Mouse (Mus musculus) CH12.LX (cell line): ENCODE data around the gene Gpr157. TPM values are rescaled to one million over a fixed set of nuclear protein-coding genes. Genes with fewer than 3 reads are reported as not detected.

Source experiments
- DNase-seq: peaks from one replicate; pipeline ENCODE4 v3.0.0-alpha.2; 2013; ENCODE audit errors: extremely low read depth
- H3K27ac ChIP-seq: 2 replicates; pipeline ENCODE4 v1.5.1; 2012; ENCODE audit warnings: low read depth, mild to moderate bottlenecking, control low read depth, moderate library complexity; ENCODE audit not compliant: insufficient read depth
- H3K27me3 ChIP-seq: replicated peaks from 2 replicates; pipeline ENCODE3; 2012; ENCODE audit warnings: inconsistent platforms
- H3K36me3 ChIP-seq, 2 experiments: replicated peaks in 1 of 2; 2 replicates each; pipeline versions ENCODE3 to v1.6.1; 2012; ENCODE audit warnings: inconsistent platforms in 1 of 2, low read length in 1 of 2, mild to moderate bottlenecking in 1 of 2, mixed read lengths in 1 of 2, moderate library complexity in 1 of 2; ENCODE audit not compliant: control insufficient read depth in 1 of 2, insufficient read depth in 1 of 2
- H3K4me1 ChIP-seq, 2 experiments: 2 replicates each; pipeline ENCODE4 v1.6.1; 2012; ENCODE audit warnings: inconsistent platforms in 1 of 2, moderate library complexity in 1 of 2; ENCODE audit not compliant: insufficient read depth in 2 of 2, control insufficient read depth in 1 of 2
- H3K4me2 ChIP-seq: 2 replicates; pipeline ENCODE4 v1.6.1; 2012; ENCODE audit warnings: low read depth, mild to moderate bottlenecking, control low read depth; ENCODE audit not compliant: poor library complexity, insufficient read depth, severe bottlenecking
- H3K4me3 ChIP-seq, 3 experiments: fragments of 150-350 bp in 1 of 3; sonication (generic) in 1 of 3; replicated peaks in 1 of 3; 2 replicates each; pipeline versions ENCODE3 to v1.5.1; 2011 to 2012; ENCODE audit warnings: low read depth in 2 of 3, low read length in 2 of 3, mild to moderate bottlenecking in 2 of 3, moderate library complexity in 2 of 3, control low read depth in 1 of 3, improper control_type of control experiment in 1 of 3, inconsistent platforms in 1 of 3, mixed read lengths in 1 of 3; ENCODE audit not compliant: poor library complexity in 1 of 3
- H3K79me2 ChIP-seq: replicated peaks from 2 replicates; pipeline ENCODE4 v1.6.1; 2012; ENCODE audit warnings: mild to moderate bottlenecking, moderate library complexity; ENCODE audit not compliant: control insufficient read depth, poor library complexity, insufficient read depth, severe bottlenecking; ENCODE audit errors: extremely low read depth
- H3K9ac ChIP-seq: 2 replicates; pipeline ENCODE4 v1.6.1; 2012; ENCODE audit warnings: low read depth, mild to moderate bottlenecking, control low read depth, moderate library complexity; ENCODE audit not compliant: insufficient read depth
- H3K9me3 ChIP-seq: replicated peaks from 2 replicates; pipeline ENCODE3; 2012; ENCODE audit warnings: low read length, inconsistent platforms, mixed read lengths
- CHD1 ChIP-seq: IDR thresholded peaks from 2 replicates; pipeline ENCODE4 v1.6.1; 2012; ENCODE audit warnings: low read depth, low read length, improper control_type of control experiment, inconsistent platforms
- CHD2 ChIP-seq: IDR thresholded peaks from 2 replicates; pipeline ENCODE4 v1.6.1; 2011; ENCODE audit warnings: low read length, improper control_type of control experiment
- CTCF ChIP-seq, 2 experiments: IDR thresholded peaks in 1 of 2; conservative IDR thresholded peaks in 1 of 2; 2 replicates each; pipeline ENCODE4 v1.5.1; 2011 to 2012; ENCODE audit warnings: low read depth in 2 of 2, low read length in 2 of 2, improper control_type of control experiment in 1 of 2, inconsistent platforms in 1 of 2, mild to moderate bottlenecking in 1 of 2, moderate library complexity in 1 of 2
- E2F4 ChIP-seq: IDR thresholded peaks from 2 replicates; pipeline ENCODE4 v1.6.1; 2011; ENCODE audit warnings: low read depth, low read length, improper control_type of control experiment; ENCODE audit not compliant: insufficient replicate concordance
- GABPA ChIP-seq: IDR thresholded peaks from 2 replicates; pipeline ENCODE4 v1.6.1; 2012; ENCODE audit warnings: low read depth, low read length, improper control_type of control experiment, inconsistent platforms; ENCODE audit not compliant: insufficient replicate concordance
- HCFC1 ChIP-seq: IDR thresholded peaks from 2 replicates; pipeline ENCODE4 v1.6.1; 2012; ENCODE audit warnings: low read depth, mild to moderate bottlenecking, inconsistent platforms, low read length, improper control_type of control experiment
- IRF4 ChIP-seq: IDR thresholded peaks from 2 replicates; pipeline ENCODE4 v1.6.1; 2014; ENCODE audit warnings: low read depth, mild to moderate bottlenecking, inconsistent platforms, low read length, improper control_type of control experiment
- JUN ChIP-seq: IDR thresholded peaks from 2 replicates; pipeline ENCODE4 v1.6.1; 2011; ENCODE audit warnings: low read depth, mild to moderate bottlenecking, low read length, improper control_type of control experiment, moderate library complexity; ENCODE audit not compliant: insufficient read depth
- KAT2A ChIP-seq: IDR thresholded peaks from 2 replicates; pipeline ENCODE4 v1.6.1; 2012; ENCODE audit warnings: low read length, improper control_type of control experiment, inconsistent platforms; ENCODE audit not compliant: insufficient replicate concordance
- MAFK ChIP-seq: IDR thresholded peaks from 2 replicates; pipeline ENCODE4 v1.6.1; 2011; ENCODE audit warnings: low read length, improper control_type of control experiment; ENCODE audit not compliant: insufficient replicate concordance
- MAX ChIP-seq: IDR thresholded peaks from 2 replicates; pipeline ENCODE4 v1.6.1; 2011; ENCODE audit warnings: low read length, improper control_type of control experiment
- MAZ ChIP-seq: IDR thresholded peaks from 2 replicates; pipeline ENCODE4 v1.6.1; 2012; ENCODE audit warnings: low read depth, mild to moderate bottlenecking, inconsistent platforms, low read length, improper control_type of control experiment, moderate library complexity
- MEF2A ChIP-seq: IDR thresholded peaks from 2 replicates; pipeline ENCODE4 v1.6.1; 2014; ENCODE audit warnings: low read depth, mild to moderate bottlenecking, inconsistent platforms, low read length, improper control_type of control experiment, borderline replicate concordance
- MYC ChIP-seq: IDR thresholded peaks from 2 replicates; pipeline ENCODE4 v1.6.1; 2011; ENCODE audit warnings: low read depth, mild to moderate bottlenecking, improper control_type of control experiment, low read length
- NELFE ChIP-seq: IDR thresholded peaks from 2 replicates; pipeline ENCODE4 v1.6.1; 2011; ENCODE audit warnings: low read depth, low read length, improper control_type of control experiment
- NRF1 ChIP-seq: IDR thresholded peaks from 2 replicates; pipeline ENCODE4 v1.6.1; 2014; ENCODE audit warnings: low read depth, mild to moderate bottlenecking, inconsistent platforms, low read length, improper control_type of control experiment, moderate library complexity
- PAX5 ChIP-seq: IDR thresholded peaks from 2 replicates; pipeline ENCODE4 v1.6.1; 2012; ENCODE audit warnings: low read length, inconsistent platforms, mixed read lengths
- POLR2AphosphoS2 ChIP-seq: IDR thresholded peaks from 2 replicates; pipeline ENCODE4 v1.6.1; 2011; ENCODE audit warnings: low read depth, low read length, improper control_type of control experiment
- RAD21 ChIP-seq: IDR thresholded peaks from 2 replicates; pipeline ENCODE4 v1.6.1; 2011; ENCODE audit warnings: low read depth, mild to moderate bottlenecking, low read length, improper control_type of control experiment, moderate library complexity
- RCOR1 ChIP-seq: conservative IDR thresholded peaks from 2 replicates; pipeline ENCODE4 v1.6.1; 2012; ENCODE audit warnings: low read depth, mild to moderate bottlenecking, inconsistent platforms, low read length, improper control_type of control experiment
- SIN3A ChIP-seq: IDR thresholded peaks from 2 replicates; pipeline ENCODE4 v1.6.1; 2012; ENCODE audit warnings: low read length, improper control_type of control experiment, inconsistent platforms
- SMC3 ChIP-seq: IDR thresholded peaks from 2 replicates; pipeline ENCODE4 v1.6.1; 2011; ENCODE audit warnings: low read depth, low read length, improper control_type of control experiment
- TBP ChIP-seq: conservative IDR thresholded peaks from 2 replicates; pipeline ENCODE4 v1.6.1; 2011; ENCODE audit warnings: low read depth, low read length, improper control_type of control experiment
- TCF12 ChIP-seq: IDR thresholded peaks from 2 replicates; pipeline ENCODE4 v1.6.1; 2014; ENCODE audit warnings: low read depth, mild to moderate bottlenecking, inconsistent platforms, low read length, improper control_type of control experiment
- UBTF ChIP-seq: IDR thresholded peaks from 2 replicates; pipeline ENCODE4 v1.6.1; 2012; ENCODE audit warnings: low read depth, mild to moderate bottlenecking, inconsistent platforms, low read length, improper control_type of control experiment, moderate library complexity
- USF1 ChIP-seq: IDR thresholded peaks from 2 replicates; pipeline ENCODE4 v1.6.1; 2014; ENCODE audit warnings: low read depth, mild to moderate bottlenecking, inconsistent platforms, low read length, improper control_type of control experiment
- USF2 ChIP-seq: conservative IDR thresholded peaks from 2 replicates; pipeline ENCODE4 v1.6.1; 2011; ENCODE audit warnings: low read depth, low read length, improper control_type of control experiment
- ZC3H11A ChIP-seq: IDR thresholded peaks from 2 replicates; pipeline ENCODE4 v1.6.1; 2012; ENCODE audit warnings: low read depth, mild to moderate bottlenecking, inconsistent platforms, low read length, improper control_type of control experiment
- ZKSCAN1 ChIP-seq: IDR thresholded peaks from 2 replicates; pipeline ENCODE4 v1.6.1; 2012; ENCODE audit warnings: low read depth, inconsistent platforms, low read length, improper control_type of control experiment, borderline replicate concordance
- ZMIZ1 ChIP-seq: IDR thresholded peaks from 2 replicates; pipeline ENCODE4 v1.6.1; 2012; ENCODE audit warnings: low read depth, mild to moderate bottlenecking, inconsistent platforms, low read length, improper control_type of control experiment
- ZNF384 ChIP-seq: IDR thresholded peaks from 2 replicates; pipeline ENCODE4 v1.6.1; 2012; ENCODE audit warnings: low read depth, low read length, improper control_type of control experiment, inconsistent platforms
- dilution Hi-C: fragments of 300-500 bp; cut with MboI; formaldehyde crosslinking; loops from 2 replicates; pipeline ENCODE4 v1.14.3; 2020; ENCODE audit warnings: low sequenced_read_pairs; ENCODE audit not compliant: extremely low pct_unique_long_range_greater_than_20kb, extremely low pct_ligation_motif_present
- in situ Hi-C: fragments of 300-500 bp; cut with MboI; formaldehyde crosslinking; loops from 3 replicates; pipeline ENCODE4 v1.14.3; 2019; ENCODE audit warnings: low sequenced_read_pairs, low pct_ligation_motif_present, low pct_unique_long_range_greater_than_20kb, mixed read lengths
- polyA plus RNA-seq: library from polyadenylated mRNA; unstranded; fragments of >175 nt; gene quantifications from 2 replicates; pipeline ENCODE4 v1.2.1, GENCODE M21; 2012; ENCODE audit warnings: low read depth; ENCODE audit not compliant: insufficient read length
- total RNA-seq, 2 experiments: library from RNA; depleted of rRNA; stranded (reverse); fragments of 300-350 nt in 1 of 2; fragments of >200 nt in 1 of 2; gene quantifications; 2 replicates each; pipeline ENCODE4 v1.2.3; 2012 to 2014

Gene Gpr157
- total and polyA plus RNA-seq, 3 experiments = 2.6 to 3.5 (median 2.8) TPM

GRCm38 (mm10) chr4:150144242-150144641 is 57.1 kb downstream of the Gpr157 start:
- TF ChIP-seq SIN3A (no peak), NELFE (no peak), E2F4 (no peak), GABPA (no peak), SMC3 (no peak), RAD21 (no peak), MAZ (no peak), MAX (no peak), ZNF384 (no peak), MEF2A (no peak), PAX5 (no peak), USF2 (no peak)
- TF ChIP-seq, all 38 proteins: peak for 0
- H3K4me1 ChIP-seq = peaks cover 25 to 47% of the 10 kb centered on the region in 2 experiments
- H3K79me2 ChIP-seq = no peaks in the 10 kb centered on the region
- peaks cover 11% of the 10 kb centered on the region for H3K9me3 ChIP-seq
- H3K4me2 ChIP-seq = no peak overlapping the region
- H3K27me3 ChIP-seq = no peaks in the 10 kb centered on the region
- dilution Hi-C loops (no loop called here), in situ Hi-C loops (no loop called here)
- no peak overlapping the region for H3K4me3 ChIP-seq
- H3K27ac ChIP-seq = no peak overlapping the region
- H3K9ac ChIP-seq = no peak overlapping the region
- peaks cover 0 to 2% of the 10 kb centered on the region in 2 experiments for H3K36me3 ChIP-seq
- no peak for DNase-seq

- Histone ChIP-seq H3K9ac (no peak overlapping the region), H3K4me2 (no peak overlapping the region; the same call in 1 of the 2 replicates), H3K27me3 (no peaks in the 10 kb centered on the region), H3K4me1 (peaks cover 17 to 34% of the 10 kb centered on the region in 2 experiments), H3K79me2 (no peaks in the 10 kb centered on the region), H3K27ac (peak overlapping the region; percentile 27; the same call in 1 of the 2 replicates), H3K9me3 (peaks cover 14% of the 10 kb centered on the region), H3K4me3 (no peak overlapping the region), H3K36me3 (peaks cover 0 to 2% of the 10 kb centered on the region in 2 experiments)
- in situ Hi-C loops = no loop called here
- dilution Hi-C loops = no loop called here
- DNase-seq = peak; percentile 92
- TF ChIP-seq NELFE (no peak), CHD2 (no peak), MAFK (no peak), KAT2A (0 out of 2 replicates have a peak, but pooled peaks have one; percentile 32), MEF2A (peak; percentile 65; the same call in 1 of the 2 replicates), JUN (peak; percentile 75), CHD1 (0 out of 2 replicates have a peak, but pooled peaks have one; percentile 26), TCF12 (peak; percentile 76; the same call in 1 of the 2 replicates), CTCF (conservative IDR thresholded peaks at IDR 0.05 in 1 of 2, IDR thresholded peaks at IDR 0.05 in 1 of 2; ENCODE audit: low read depth in 2 of 2, low read length in 2 of 2) (no peak), ZMIZ1 (no peak), MAX (no peak; the same call in 1 of the 2 replicates), HCFC1 (no peak; the same call in 1 of the 2 replicates), MYC (peak; percentile 36; the same call in 1 of the 2 replicates), UBTF (no peak), RAD21 (no peak; the same call in 1 of the 2 replicates), RCOR1 (no peak), TBP (peak; percentile 55; the same call in 1 of the 2 replicates), IRF4 (peak; percentile 84), ZKSCAN1 (no peak), NRF1 (no peak), E2F4 (no peak), POLR2AphosphoS2 (no peak), ZC3H11A (no peak), PAX5 (no peak), USF1 (no peak), GABPA (no peak)
Observed at GRCm38 (mm10) chr4:150146286-150146685, 59.1 kb downstream of the Gpr157 start.
